Mouse (Mus musculus): ENCODE results near the gene 1700001C19Rik. TPM values are rescaled to one million over a fixed set of nuclear protein-coding genes. Genes with fewer than 3 reads are reported as not detected.

1700001C19Rik gene
- total RNA-seq, 1 experiment from 2014 or later, result not detected

DNA sequence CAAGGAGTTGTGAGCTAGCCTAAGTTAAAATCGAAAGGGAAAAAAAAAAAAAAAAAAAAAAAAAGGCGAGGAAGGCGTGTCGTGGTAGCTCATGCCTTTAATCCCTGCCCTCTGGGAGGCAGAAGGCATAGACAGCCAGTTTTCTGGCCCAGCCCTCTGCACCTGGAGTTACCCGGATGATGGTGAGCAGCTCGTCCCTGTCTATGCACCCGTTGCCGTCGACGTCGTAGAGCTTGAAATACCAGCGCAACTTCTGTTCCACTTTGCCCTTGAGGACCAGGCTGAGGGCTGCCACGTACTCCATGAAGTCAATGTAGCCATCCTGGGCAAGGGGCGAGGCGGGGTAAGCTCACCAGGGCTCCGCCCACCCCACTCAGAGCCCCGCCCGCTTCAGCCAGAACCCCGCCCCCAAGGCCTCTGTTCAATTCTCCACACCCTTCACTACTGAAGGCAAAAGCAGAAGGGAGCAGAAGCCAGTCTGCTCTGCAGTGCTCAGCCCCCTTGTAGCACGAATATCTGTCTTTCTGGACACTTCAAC lies 41.7 kb downstream of the 1700001C19Rik start:
- peak; percentile 73 for ATAC-seq (ENCODE audit: extremely low read depth, insufficient number of reproducible peaks, low FRiP score, poor library complexity, severe bottlenecking)

DNA sequence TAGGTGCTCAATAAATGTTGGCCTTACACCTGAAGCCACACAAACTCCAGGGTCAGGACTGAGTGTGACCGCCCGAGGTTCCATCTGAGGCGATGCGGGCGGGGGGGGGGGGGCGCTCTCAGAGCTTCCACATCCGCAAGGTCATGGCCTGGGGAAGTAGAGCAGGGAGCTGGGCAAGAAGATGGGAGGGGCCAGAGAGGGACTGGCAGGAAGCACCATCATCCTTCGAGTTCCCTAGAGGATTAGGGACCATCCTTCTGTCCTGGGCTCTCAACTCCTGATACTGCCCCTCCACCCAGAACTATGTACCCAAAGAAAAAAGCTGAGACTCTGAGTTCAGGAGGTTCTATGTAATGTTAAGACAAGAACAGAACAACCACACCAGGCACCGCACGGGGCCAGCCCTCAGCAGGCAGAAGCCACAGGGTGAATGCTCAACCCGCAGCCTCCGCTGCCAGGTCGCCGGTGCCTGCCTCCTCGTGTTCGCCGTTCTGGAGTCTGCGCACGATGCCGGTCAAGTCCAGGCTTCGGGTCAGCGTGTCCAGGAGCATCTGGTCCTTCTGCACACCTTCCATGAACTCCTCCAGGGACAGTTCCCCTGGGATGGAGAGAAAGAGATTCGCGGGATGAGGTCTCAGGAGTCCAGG lies 42.8 kb downstream of the 1700001C19Rik start:
- peak; percentile 43; the same call in 1 of the 2 replicates for ATAC-seq (ENCODE audit: extremely low read depth, insufficient number of reproducible peaks, low FRiP score, poor library complexity, severe bottlenecking)

DNA sequence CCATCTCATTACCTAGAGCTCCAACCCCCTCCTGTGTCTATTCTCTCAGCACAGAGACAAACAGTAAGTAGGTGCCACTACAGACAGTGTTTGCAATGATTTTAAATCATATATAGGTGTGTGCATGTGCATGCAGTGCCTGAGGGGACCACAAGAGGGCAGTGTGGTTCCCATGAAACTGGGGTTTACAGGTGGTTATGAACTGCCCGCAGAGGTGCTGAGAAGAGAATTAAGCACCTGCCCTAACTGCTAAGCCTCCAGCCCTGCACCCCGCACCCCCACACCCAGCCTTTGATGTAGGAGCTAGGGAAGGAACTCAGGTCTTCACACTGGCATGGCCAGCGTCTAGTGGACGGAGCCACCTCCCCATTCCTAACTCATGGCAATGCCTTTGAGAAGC lies 50.5 kb downstream of the 1700001C19Rik start:
- ATAC-seq (ENCODE audit: extremely low read depth, insufficient number of reproducible peaks, low FRiP score, poor library complexity, severe bottlenecking), result 0 out of 2 replicates have a peak, but pooled peaks have one; percentile 34

DNA sequence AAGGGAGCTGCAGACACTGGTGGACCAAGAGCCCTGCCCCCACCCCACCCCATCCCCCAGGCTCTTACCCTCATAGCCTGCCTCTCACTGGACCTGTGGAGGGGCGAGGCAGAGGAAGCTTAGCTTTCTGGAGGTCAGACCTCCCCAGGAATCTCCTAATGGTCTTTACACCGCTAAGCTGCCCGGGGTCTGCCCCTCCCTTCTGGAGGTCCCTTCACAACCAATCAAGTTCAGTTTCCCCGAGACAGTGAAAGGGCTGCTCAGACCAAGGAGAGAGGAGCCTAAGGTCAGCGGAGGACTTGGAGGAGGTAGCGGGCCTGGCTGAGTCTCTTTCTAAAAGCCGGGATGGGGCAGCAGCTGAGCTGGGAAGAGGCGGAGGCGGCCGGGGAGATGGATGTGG lies 52.0 kb downstream of the 1700001C19Rik start, which contains the start of gene Guca1b:
TSS of gene Guca1b (plus strand) at position 249 of the 400 bp plus-strand sequence.
- no peak for ATAC-seq (ENCODE audit: extremely low read depth, insufficient number of reproducible peaks, low FRiP score, poor library complexity, severe bottlenecking)

DNA sequence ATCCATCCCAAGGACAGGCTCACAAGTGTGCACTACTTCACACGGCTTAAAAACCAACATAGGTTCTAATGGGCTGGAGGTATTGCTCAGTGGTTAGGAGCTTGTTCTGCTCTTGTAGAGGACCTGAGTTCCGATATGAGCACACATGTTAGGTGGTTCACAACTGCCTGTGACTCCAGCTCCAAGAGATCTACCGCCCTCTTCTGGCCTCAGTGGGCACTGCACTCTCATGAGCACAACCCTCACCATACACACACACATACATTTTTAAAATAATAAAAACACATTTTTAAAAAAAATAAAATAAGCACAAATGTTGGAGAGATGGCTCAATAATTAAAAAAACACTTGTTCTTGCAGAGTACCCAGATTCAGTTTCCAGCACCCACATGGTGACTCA lies 53.1 kb downstream of the 1700001C19Rik start:
- no peak for ATAC-seq (ENCODE audit: extremely low read depth, insufficient number of reproducible peaks, low FRiP score, poor library complexity, severe bottlenecking)

DNA sequence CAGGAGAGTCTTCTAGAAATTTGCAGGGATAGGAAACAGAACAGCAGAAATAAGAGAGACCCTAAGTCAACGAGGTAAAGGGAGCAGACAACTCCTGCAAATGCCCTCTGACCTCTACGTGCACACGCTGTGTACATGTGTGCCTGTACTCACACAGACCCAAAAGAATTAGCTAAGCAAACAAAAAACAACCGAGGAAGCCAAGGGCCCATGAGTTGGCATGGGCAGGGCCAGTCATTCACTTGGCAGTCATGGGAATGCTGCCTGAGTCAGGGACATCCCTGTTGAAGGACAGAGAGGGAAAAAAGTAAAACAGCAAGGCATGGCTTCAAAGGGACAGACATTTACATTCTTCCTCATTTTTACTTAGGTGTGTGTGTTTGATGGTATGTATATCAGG lies 53.9 kb downstream of the 1700001C19Rik start:
- ATAC-seq (ENCODE audit: extremely low read depth, insufficient number of reproducible peaks, low FRiP score, poor library complexity, severe bottlenecking), result no peak

DNA sequence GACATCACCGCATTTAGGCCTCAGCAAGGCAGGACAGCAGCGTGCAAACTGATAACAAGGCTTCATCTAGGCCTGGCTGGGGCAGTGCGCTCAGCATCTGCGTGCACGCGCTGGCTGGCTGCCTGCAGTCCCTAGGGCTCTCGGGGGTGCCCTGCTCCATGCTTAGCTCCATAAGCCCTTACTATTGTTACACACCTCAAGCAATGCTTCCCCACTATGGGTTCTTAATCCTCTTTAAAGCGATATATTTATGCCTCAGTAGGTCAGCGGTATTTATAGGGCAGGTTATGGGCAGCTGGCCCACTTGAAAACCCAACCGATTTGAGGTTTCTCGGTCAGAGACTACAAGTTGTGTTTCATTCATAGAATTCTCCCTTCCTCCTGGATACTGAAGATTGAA lies 55.3 kb downstream of the 1700001C19Rik start:
- no peak for ATAC-seq (ENCODE audit: extremely low read depth, insufficient number of reproducible peaks, low FRiP score, poor library complexity, severe bottlenecking)

DNA sequence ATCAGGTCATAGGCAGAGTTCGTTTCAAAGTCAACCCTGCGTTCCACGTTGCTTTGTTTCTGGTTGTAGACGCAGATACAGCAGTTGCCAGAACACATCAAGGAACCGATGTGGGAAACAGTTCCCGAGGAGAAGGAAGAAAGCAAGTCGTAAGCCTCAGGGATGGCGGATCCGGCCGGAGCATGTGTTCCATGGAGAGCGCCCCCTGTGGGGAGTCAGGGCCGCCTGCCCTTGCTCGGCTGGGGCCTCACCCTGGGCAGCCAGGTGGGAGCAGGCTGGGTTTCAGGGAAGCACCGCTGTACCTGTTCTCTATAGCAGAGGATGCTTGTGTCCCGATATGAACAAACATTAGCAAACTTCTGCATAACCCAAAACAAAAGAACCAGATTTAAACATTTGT lies 59.0 kb downstream of the 1700001C19Rik start:
- ATAC-seq (ENCODE audit: extremely low read depth, insufficient number of reproducible peaks, low FRiP score, poor library complexity, severe bottlenecking), result no peak

DNA sequence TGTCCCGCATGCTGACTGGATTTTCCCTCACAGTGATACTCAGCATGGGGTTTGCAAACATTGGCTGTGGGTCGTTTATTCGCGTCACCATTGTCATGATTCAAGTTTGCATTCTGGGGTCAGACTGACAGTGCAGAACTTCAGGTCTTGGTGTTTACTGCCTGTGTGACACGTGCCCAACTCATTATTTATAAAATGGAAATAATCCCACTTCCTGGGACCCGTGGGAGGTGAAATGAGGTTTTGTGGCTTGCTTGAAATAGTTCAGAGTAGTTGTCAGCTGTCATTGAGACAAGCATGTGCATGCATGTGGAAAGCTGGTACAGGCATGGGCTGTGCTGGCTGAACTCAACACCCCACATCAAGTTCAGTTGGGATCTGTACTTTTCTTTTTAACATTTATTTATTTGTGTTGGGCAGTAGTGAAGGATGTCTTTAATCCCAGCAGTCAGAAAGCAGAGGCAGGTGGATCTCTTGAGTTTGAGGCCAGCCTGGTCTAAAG lies 60.3 kb downstream of the 1700001C19Rik start:
- ATAC-seq (ENCODE audit: extremely low read depth, insufficient number of reproducible peaks, low FRiP score, poor library complexity, severe bottlenecking), result no peak

DNA sequence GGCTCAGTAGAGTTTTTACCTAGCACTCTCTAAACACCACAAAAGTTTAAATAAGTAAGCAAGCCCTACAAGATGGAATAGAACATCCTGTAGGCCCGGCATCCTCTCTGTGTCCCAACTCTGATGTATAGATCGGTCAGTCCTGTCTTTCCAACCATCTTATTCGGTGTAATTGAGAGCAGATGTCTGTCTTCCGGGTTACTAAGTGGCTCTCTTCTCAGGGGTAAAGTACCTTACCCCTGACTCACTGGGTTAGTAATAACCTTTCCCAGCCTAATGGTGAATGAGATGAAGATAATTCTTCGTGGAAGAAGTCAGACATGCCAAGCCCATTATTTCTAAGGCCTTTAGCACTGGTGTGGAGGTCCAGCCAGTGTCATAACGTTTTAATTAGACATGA lies 63.2 kb downstream of the 1700001C19Rik start:
- ATAC-seq (ENCODE audit: extremely low read depth, insufficient number of reproducible peaks, low FRiP score, poor library complexity, severe bottlenecking), result no peak

DNA sequence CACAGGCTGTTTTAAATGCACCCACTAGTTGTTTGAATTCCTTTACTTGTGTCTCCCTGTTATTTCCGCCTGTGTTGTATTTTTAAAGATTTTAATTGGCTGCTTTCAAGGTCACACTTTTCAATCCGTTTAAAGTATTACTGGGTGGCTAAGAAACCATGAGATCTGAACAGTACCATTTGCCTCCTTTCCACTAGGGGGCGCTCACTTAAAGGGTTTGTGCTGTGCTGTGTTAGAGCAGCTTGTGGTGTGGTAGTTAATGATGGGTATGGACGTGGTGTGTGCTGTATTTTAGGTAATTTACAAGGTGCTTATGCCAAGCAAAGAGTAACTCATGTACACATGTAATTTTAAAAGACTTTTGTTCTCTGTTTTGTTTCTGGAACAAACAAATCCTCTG lies 65.7 kb downstream of the 1700001C19Rik start:
- peak; percentile 65 for ATAC-seq (ENCODE audit: extremely low read depth, insufficient number of reproducible peaks, low FRiP score, poor library complexity, severe bottlenecking)

DNA sequence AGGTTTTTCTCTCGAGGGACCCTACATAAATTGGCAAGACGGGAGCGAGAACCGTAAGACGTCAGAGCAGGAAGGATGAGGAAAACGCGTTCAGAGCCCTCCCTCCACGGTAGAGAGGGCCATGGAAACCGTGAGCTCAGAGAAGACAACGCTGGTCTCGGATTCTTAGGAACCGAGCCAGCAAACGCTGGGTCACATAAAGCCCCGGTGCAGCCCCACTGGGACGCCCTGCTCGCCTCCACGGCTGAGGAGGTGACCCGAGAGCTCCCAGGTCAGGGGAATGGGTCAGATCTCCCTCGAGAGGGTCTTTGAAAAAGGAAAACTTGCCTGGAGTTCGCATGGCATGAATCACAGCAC lies 68.1 kb downstream of the 1700001C19Rik start:
- no peak for ATAC-seq (ENCODE audit: extremely low read depth, insufficient number of reproducible peaks, low FRiP score, poor library complexity, severe bottlenecking)

DNA sequence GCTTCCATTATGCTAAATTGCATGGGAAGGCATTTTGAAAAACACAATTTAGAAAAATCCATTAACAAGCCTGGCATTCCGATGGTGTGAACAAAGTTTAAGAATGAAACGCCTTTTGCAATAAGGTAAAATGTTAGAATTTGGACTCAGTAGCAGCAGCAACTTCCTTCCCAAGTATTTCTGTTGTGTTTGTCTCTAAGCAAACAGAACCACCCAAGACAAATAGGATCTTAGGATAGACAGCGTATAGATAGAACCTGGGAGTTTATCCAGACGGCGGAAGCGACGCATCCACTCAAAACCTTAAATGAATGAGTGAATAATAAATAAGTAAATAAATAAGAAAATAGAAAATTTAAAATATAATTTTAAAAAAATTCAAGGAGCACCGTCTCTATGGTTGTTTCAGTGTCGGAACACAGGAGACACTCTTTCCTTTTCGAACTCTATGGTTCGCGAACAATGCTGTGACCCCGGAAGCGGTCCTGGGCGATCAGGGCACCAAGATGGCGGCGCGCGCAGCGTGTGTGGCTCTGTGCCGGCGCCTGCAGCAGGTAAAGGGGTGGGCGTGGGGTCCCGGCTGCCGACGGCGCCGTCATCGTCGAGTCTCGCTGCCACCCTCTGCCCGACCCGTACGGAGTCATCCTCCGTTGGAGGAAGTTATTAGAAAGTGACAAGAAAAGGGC lies 68.6 kb downstream of the 1700001C19Rik start, which contains the start of gene Mrps10:
TSS of gene Mrps10 (plus strand) at position 487 of the 686 bp plus-strand sequence.
- peak; percentile 80 for ATAC-seq (ENCODE audit: extremely low read depth, insufficient number of reproducible peaks, low FRiP score, poor library complexity, severe bottlenecking)

Other genes with a start within 250 kb of the 1700001C19Rik start
- 20.6 and 29.4 TPM in 2 replicates for gene Mrps10, start 68.5 kb downstream of the 1700001C19Rik start, total RNA-seq (2017)
- 1.7 TPM in 2 replicates for gene Guca1b, start 52.0 kb downstream of the 1700001C19Rik start, total RNA-seq (2017)
- gene Guca1a, start 36.8 kb downstream of the 1700001C19Rik start, total RNA-seq (2017), result not detected in 2 replicates
- 1.4 and 1.7 TPM in 2 replicates for gene AI661453, start 761 bp downstream of the 1700001C19Rik start, total RNA-seq (2017)
- 78.6 and 83.3 TPM in 2 replicates for gene Taf8, start 64.9 kb upstream of the 1700001C19Rik start, total RNA-seq (2017)
- gene Ccnd3, start 67.7 kb upstream of the 1700001C19Rik start, total RNA-seq (2017), result 215 and 232 TPM in 2 replicates
- 6.3 and 6.4 TPM in 2 replicates for gene Bysl, start 174.1 kb upstream of the 1700001C19Rik start, total RNA-seq (2017)
- gene Med20, start 174.2 kb upstream of the 1700001C19Rik start, total RNA-seq (2017), result 48.5 and 57.4 TPM in 2 replicates
- gene Gm20517, start 174.2 kb upstream of the 1700001C19Rik start, total RNA-seq (2017), result 2.5 and 3.3 TPM in 2 replicates
- gene Usp49, start 193.3 kb upstream of the 1700001C19Rik start, total RNA-seq (2017), result 3.1 and 3.8 TPM in 2 replicates